Mouse (Mus musculus) erythroblast, adult 5-6 weeks (primary cell): ENCODE measurements around the gene Tmc3. TPM values are rescaled to one million over a fixed set of nuclear protein-coding genes. Genes with fewer than 3 reads are reported as not detected.

Experiments used
- ATAC-seq: replicated peaks from 2 replicates; pipeline ENCODE4 v1.8.0; 2016; ENCODE audit warnings: moderate number of reproducible peaks, mild to moderate bottlenecking, moderate TSS enrichment, inconsistent platforms; ENCODE audit not compliant: poor library complexity, low FRiP score, severe bottlenecking
- total RNA-seq, 2 experiments: library from RNA; stranded (forward) in 1 of 2; stranded (reverse) in 1 of 2; fragments of 150-400 nt in 1 of 2; fragments of 200-764, 138-1000 nt in 1 of 2; gene quantifications; 2 replicates each; pipeline versions ENCODE4 v1.2.3 to v1.2.4; 2015 to 2017; ENCODE audit warnings: low replicate concordance in 2 of 2

Gene Tmc3
- total RNA-seq, 2 experiments from 2014 or later, result 2.9 to 12.2 TPM

DNA sequence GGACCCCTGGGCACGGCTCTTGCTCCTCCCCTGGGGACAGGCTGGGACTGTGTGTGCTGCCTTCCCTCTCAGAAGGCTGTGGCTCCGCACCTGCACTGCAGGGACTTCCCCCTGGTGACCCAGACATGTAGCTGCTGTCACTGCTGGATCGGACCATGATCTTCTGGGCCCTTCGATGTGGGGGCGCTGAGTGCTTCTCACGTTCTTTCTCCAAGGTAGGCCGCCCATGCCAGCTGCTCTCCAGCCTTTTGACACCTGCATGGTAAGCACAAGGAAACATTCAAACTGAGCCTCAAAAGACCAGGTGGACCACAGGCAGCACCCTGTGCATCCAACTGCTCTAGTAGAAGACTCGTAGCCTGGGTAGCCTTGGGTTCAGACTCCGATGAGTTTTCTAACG lies 76.3 kb downstream of the Tmc3 start:
- no peak for ATAC-seq

DNA sequence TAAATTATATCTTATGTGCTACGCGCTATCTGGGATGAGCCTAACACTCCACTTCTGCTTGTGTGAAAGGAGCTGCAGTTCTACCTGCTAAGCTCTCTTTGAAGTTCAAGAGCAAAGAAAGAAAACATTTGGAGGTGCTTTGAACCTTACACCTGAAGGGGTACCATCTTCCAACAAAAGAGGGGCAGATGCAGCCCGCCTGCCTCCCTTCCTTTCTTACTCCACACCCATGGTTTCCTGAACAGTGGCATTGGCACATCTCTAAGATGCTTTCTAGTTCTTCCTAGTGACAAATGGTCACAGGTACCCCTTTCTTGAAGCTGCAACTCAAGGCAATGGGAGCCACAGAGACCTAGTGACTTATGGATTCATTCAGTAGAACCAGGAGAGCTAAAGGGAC lies 77.0 kb downstream of the Tmc3 start:
- no peak for ATAC-seq

DNA sequence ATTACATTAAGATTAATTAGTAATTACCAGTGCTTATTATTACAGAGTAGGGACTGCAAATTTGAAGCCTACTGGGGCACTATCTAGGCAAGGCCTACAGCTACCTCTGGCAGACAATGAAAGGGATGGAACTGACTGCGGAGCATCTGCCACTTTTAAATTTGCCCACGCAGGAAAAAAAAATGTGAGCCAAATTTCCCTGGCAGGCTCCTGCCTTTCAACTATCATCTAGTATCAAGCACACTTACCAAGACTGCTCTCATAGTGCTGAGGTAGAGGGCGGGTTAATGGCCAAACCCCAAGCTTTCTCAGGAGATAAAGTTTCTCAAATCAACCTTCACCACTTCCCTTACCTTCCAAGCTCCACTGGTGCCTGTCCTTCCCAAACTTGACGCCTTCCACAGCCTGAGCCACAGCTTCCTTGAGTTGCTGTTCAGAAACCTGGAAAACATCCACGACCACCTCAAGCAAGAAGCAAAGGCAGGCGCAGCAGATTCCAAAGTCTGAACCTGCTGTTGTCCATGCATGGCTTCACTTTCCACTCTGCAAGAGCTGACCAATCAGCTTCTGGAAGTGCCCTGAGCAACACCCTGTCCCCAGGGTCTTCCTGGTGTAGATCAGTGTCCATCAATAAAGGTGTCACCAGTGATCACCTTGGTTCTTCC lies 78.1 kb downstream of the Tmc3 start:
- no peak for ATAC-seq

DNA sequence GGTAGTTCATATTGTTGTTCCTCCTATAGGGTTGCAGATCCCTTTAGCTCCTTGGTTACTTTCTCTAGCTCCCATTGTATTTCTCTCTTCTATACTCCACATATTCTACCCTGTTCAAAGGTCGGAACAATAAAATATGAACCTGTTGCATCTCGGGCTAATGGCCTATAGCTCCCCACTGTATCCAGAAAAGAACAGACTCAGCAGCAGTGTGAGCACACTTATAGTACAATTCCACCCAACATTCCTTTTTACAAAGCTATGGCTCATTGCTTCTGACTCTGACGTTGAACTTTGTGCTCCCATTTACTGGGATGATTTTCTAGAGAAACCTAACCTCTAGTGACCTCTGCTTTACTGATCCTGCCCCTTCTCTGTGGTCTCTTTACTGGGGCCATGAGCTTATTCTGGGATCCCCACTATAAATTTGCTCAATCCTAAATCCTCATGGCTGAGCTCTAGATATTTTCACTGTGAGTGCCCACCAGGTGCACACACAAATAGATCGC lies 81.4 kb downstream of the Tmc3 start:
- ATAC-seq, result no peak

DNA sequence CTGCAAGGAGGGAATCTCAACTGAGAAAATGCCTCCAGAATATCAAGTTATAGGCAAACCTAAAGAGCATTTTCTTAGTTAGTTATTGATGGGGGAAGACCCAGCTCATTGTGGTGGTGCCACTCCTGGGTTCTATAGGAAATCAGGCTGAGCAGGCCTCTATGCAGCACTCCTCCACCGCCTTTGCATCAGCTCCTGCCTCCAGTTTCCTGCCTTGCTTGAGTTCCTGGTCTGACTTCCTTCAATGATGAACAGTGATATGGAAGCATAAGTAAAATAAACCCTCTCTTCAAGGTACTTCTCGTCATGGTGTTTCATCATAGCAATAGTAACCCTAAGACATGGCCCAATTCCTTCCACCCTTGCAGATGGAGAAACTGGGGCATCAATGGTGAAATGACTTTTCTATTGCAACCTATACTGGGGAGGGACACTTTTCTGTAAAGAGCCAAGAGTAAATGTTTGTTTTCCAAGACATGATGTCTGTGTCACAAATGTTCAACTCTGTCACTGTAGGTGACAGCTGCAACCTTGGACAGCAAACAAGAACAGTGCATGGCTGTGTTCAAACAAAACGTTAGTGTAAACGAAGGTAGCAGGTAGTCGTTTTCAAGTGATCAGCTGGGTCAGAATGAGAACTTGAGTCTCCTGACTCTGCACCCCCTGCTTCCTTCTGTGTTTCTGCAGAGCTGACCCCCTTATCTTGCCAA lies 83.4 kb downstream of the Tmc3 start:
- no peak for ATAC-seq

DNA sequence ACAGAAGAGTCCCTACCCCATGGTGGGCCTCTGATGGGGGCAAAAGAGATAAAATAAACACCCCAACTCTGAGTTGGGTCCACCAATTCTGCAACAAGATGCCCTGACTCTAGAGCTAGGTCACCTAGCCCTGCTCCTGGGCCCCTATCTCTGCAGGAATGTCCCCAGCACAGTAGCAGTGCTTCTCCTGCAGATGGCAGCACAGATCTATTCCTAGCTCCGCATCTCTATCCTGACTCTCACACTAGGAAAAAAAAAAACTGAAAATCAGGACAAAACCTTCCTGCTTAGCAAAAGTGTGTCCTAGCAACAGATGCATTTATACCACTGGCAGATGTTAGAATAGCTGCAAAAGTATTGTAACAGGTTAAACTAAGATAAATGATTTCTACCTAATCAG lies 84.0 kb downstream of the Tmc3 start:
- ATAC-seq, result no peak

DNA sequence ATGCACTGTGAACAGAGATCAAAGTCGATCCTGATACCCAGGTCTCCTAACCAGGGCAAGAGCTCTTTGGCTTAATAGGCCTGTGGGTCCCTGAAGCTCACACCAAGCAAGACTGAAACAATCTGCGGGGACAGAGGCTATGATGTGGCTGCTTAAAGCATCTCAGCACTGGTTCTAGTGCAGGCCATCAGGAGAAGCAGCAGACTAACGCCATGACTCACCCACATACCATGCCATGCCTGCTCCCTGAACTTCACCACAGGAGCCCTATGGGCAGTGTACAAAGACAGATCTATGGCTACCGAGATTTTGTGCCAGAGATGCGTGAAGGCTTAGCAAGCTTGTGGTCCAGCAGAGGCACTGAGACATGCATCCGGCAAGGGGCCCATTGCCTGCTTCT lies 86.8 kb downstream of the Tmc3 start:
- no peak for ATAC-seq

Other genes with a start within 250 kb of the Tmc3 start
- 1.3 and 2.9 TPM in 2 replicates for gene Stard5, start 47.0 kb downstream of the Tmc3 start, total RNA-seq (2015; ENCODE audit: low replicate concordance)
- 3.5 and 4.6 TPM in 2 replicates for gene Stard5, start 47.0 kb downstream of the Tmc3 start, total RNA-seq (2017; ENCODE audit: low replicate concordance)
- gene Il16, start 160.8 kb downstream of the Tmc3 start, total RNA-seq (2015; ENCODE audit: low replicate concordance), result 11.1 and 14.0 TPM in 2 replicates
- gene Il16, start 160.8 kb downstream of the Tmc3 start, total RNA-seq (2017; ENCODE audit: low replicate concordance), result 24.1 and 27.3 TPM in 2 replicates
- not detected in 2 replicates for gene Cfap161, start 210.0 kb downstream of the Tmc3 start, total RNA-seq (2015; ENCODE audit: low replicate concordance)
- not detected in 2 replicates for gene Cfap161, start 210.0 kb downstream of the Tmc3 start, total RNA-seq (2017; ENCODE audit: low replicate concordance)